Mouse (Mus musculus) heart, adult 2 months (tissue): ENCODE measurements around the gene Zfp78. TPM values are rescaled to one million over a fixed set of nuclear protein-coding genes. Genes with fewer than 3 reads are reported as not detected.
"Not testable (repeated sequence)": the region's sequence is repeated elsewhere in the genome, so short reads cannot be mapped to it uniquely, and the experiment has no call there.

Source experiments
- DNase-seq, 2 experiments: peaks; one replicate each; pipeline ENCODE4 v3.0.0; 2021
- H3K27ac ChIP-seq: fragments of 200-600 bp; 2 replicates; pipeline ENCODE4 v1.8.1; 2022
- H3K27me3 ChIP-seq: fragments of 200-500 bp; 2 replicates; pipeline ENCODE4 v1.6.1; 2012; ENCODE audit warnings: mild to moderate bottlenecking, low read length, inconsistent platforms, mixed read lengths; ENCODE audit not compliant: control insufficient read depth, insufficient read depth
- H3K36me3 ChIP-seq: fragments of 200-500 bp; 2 replicates; pipeline ENCODE4 v1.6.1; 2012; ENCODE audit warnings: low read length, inconsistent platforms; ENCODE audit not compliant: control insufficient read depth, insufficient read depth
- H3K4me1 ChIP-seq: fragments of 200-500 bp; 2 replicates; pipeline ENCODE4 v1.6.1; 2011; ENCODE audit warnings: low read length; ENCODE audit not compliant: control insufficient read depth, insufficient read depth
- H3K4me3 ChIP-seq: fragments of 200-600 bp; 2 replicates; pipeline ENCODE4 v1.8.1; 2022
- H3K79me2 ChIP-seq: fragments of 200-500 bp; replicated peaks from 2 replicates; pipeline ENCODE4 v1.6.1; 2012; ENCODE audit warnings: mild to moderate bottlenecking, inconsistent platforms, low read length, moderate library complexity, mixed read lengths; ENCODE audit not compliant: control insufficient read depth, insufficient read depth
- H3K9ac ChIP-seq: fragments of 200-500 bp; 2 replicates; pipeline ENCODE4 v1.6.1; 2012; ENCODE audit warnings: low read depth, mild to moderate bottlenecking, control low read depth, inconsistent platforms, low read length, mixed read lengths
- CTCF ChIP-seq: fragments of 200-600 bp; IDR thresholded peaks from 2 replicates; pipeline ENCODE4 v1.8.1; 2022; ENCODE audit warnings: antibody characterized with exemption, mild to moderate bottlenecking, moderate library complexity
- EP300 ChIP-seq: fragments of 200-500 bp; IDR thresholded peaks from 2 replicates; pipeline ENCODE4 v1.6.1; 2011; ENCODE audit warnings: low read depth, low read length, control low read depth; ENCODE audit not compliant: insufficient read depth
- POLR2A ChIP-seq: fragments of 200-500 bp; IDR thresholded peaks from 2 replicates; pipeline ENCODE4 v1.6.1; 2011; ENCODE audit warnings: mild to moderate bottlenecking, low read depth, low read length, control low read depth; ENCODE audit not compliant: insufficient read depth
- WGBS: fragments of 180-500 bp; shearing (Covaris S2); methylation state at CpG from one replicate; pipeline ENCODE4 v1.1.7; 2018; 5-methylcytosine and 5-hydroxymethylcytosine counted together
- intact Hi-C: fragments of 180-260 bp; cut with DNase I; formaldehyde crosslinking; loops from one replicate; pipeline ENCODE4 v1.15.1; 2025
- polyA plus RNA-seq: library from polyadenylated mRNA; depleted of rRNA; stranded (reverse); fragments of >200 nt; gene quantifications from 2 replicates; pipeline ENCODE4 v1.2.3, GENCODE M21; 2012
- total RNA-seq, 2 experiments: library from RNA; stranded (reverse); gene quantifications; 2 replicates each; pipeline ENCODE4 v1.2.3; 2021

The Zfp78 gene
- total and polyA plus RNA-seq, 3 experiments = 0.49 to 3.4 (median 1.6) TPM

DNA sequence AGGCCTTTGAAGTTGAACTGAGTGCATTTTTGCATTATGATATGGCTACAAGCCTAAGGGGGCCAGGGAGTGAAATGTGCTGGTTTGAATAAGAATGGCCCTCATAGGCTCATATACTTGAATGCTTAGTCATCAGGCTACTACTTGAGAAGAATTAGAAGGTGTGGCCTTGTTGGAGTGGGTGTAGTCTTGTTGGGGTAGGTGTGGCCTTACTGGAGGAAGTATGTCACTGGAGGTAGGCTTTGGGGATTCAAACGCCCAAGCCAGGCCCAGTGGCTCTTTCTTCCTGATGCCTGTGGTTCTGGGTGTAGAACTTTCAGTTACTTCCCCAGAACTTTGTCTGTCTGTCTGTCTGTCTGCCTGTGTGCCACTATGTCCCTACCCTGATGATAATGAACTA lies 1.7 kb downstream of the Zfp78 start:
- H3K4me3 ChIP-seq = no peak overlapping the region
- no peak overlapping the region for H3K9ac ChIP-seq
- TF ChIP-seq POLR2A (no peak), CTCF (no peak)
- H3K4me1 ChIP-seq = peaks cover 1% of the 10 kb centered on the region; the same call in 1 of the 2 replicates
- 52% methylated on average over 1 of the region's 1 CpGs for WGBS
- intact Hi-C loops = loop anchor here (5.0 kb wide), 5 partner anchors 48 to 933 kb away; partner anchors contain the start of genes Gm20715, Gm45844 and Zfp444
- DNase-seq = no peak
- H3K79me2 ChIP-seq = no peaks in the 10 kb centered on the region
- H3K27ac ChIP-seq = no peak overlapping the region
- no peaks in the 10 kb centered on the region for H3K36me3 ChIP-seq
- H3K27me3 ChIP-seq = no peaks in the 10 kb centered on the region

DNA sequence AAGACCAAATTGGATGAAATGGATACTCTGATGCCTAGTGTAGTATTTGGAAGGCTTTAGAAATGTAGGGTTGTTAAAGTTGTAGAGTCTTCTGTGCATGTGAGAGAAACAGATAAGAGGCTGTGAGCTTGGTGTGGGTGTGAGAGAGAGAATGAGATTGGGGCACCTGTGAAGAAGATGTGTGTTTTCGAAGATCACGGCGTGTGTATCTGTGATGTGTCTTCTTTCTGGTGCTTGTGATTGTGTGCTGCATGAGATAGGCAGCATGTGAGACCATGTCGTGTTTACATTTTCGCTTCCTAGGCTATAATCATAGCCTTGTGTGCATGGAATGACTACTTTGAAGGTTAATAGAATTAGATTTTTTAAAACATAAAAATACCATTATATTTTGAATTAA lies 4.1 kb downstream of the Zfp78 start:
- Histone ChIP-seq H3K27ac (no peak overlapping the region), H3K9ac (no peak overlapping the region), H3K4me1 (no peaks in the 10 kb centered on the region; the same call in 1 of the 2 replicates), H3K79me2 (no peaks in the 10 kb centered on the region), H3K4me3 (no peak overlapping the region), H3K36me3 (no peaks in the 10 kb centered on the region), H3K27me3 (no peaks in the 10 kb centered on the region)
- TF ChIP-seq CTCF = no peak
- TF ChIP-seq EP300 = no peak
- no peak for TF ChIP-seq POLR2A
- intact Hi-C loops = no loop called here
- 90% methylated on average over 5 of the region's 5 CpGs for WGBS
- DNase-seq = no peak

DNA sequence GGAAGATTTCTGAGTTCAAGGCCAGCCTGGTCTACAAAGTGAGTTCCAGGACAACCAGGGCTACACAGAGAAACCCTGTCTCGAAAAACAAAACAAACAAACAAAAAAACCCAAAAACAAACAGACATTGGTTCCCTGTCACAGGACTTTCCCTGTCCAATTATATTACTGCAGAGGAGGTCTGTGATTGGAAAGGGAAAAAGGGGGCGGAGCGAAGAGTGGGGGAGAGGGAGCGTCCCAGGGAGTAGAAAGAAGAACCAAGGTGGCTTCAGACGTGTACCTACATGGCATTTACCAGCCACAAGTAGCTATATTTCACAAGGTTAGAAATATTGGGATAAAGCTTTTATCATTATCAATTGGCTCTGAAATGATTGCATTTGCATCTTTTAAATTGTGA lies 5.1 kb downstream of the Zfp78 start:
- H3K27ac ChIP-seq, H3K4me3 ChIP-seq, DNase-seq, H3K4me1 ChIP-seq, H3K79me2 ChIP-seq, H3K27me3 ChIP-seq, H3K36me3 ChIP-seq, intact Hi-C loops, H3K9ac ChIP-seq: not testable (repeated sequence)
- WGBS = 90% methylated on average over 5 of the region's 5 CpGs

DNA sequence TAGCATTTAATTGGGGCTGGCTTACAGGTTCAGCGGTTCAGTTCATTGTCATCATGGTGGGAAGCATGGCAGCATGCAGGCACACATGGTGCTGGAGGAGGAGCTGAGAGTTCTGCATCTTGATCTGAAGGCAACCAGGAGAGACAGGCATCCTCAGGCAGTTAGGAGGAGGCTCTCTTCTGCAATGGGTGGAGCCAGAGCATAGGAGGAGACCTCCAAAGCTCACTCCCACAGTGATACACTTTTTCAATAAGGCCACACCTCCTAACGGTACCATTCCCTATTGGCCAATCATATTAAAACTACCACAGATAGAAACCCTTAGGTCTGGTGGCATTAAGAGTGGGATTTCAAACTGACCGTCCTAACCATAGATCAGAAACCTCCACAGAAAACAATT lies 6.4 kb downstream of the Zfp78 start:
- no peaks in the 10 kb centered on the region for H3K79me2 ChIP-seq
- H3K27me3 ChIP-seq = no peaks in the 10 kb centered on the region
- intact Hi-C loops = no loop called here
- H3K36me3 ChIP-seq = no peaks in the 10 kb centered on the region
- no peak overlapping the region for H3K4me3 ChIP-seq
- TF ChIP-seq POLR2A (no peak), CTCF (no peak), EP300 (no peak)
- no peaks in the 10 kb centered on the region for H3K4me1 ChIP-seq
- H3K9ac ChIP-seq = no peak overlapping the region
- no peak for DNase-seq
- WGBS = 87% methylated on average over 3 of the region's 3 CpGs
- no peak overlapping the region for H3K27ac ChIP-seq

DNA sequence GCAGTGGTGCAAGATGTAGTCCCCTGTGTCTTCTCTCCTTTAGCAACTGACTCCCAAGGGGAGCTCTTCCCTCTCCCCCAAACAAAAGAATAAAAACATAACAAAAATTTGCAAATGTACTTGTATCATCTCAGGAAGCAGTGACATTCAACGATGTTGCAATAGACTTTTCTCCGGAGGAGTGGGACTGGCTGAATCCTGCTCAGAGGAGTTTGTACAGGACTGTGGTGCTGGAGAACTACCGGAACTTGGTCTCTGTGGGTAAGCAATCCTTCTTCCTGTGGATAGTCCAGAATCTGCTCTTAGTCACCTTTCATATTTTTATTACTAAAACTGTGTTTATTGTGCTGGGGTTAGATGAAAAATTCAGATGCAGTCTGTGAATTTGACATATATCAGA lies 9.9 kb downstream of the Zfp78 start:
- no peaks in the 10 kb centered on the region for H3K36me3 ChIP-seq
- no peak for DNase-seq
- TF ChIP-seq CTCF (no peak), POLR2A (no peak), EP300 (no peak)
- intact Hi-C loops = no loop called here
- no peak overlapping the region for H3K4me3 ChIP-seq
- H3K4me1 ChIP-seq = no peaks in the 10 kb centered on the region
- no peak overlapping the region for H3K27ac ChIP-seq
- H3K79me2 ChIP-seq = no peaks in the 10 kb centered on the region
- 83% methylated on average over 3 of the region's 3 CpGs for WGBS
- no peaks in the 10 kb centered on the region for H3K27me3 ChIP-seq
- no peak overlapping the region for H3K9ac ChIP-seq

DNA sequence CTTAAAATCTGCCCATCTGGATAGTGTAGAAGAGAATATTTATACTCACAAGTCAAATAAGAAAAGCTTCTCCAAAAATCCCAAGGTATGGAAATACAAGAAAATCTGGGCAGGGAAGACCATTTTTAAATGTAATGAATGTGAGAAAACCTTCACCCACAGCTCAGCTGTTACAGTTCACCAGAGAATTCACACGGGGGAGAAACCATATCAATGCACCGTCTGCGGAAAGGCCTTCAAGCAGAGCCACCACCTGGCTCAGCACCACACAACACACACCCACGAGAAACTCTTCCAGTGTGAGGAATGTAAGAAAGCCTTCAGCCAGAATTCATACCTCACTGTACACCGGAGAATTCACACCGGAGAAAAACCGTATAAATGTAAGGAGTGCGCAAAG lies 15.4 kb downstream of the Zfp78 start:
- H3K36me3 ChIP-seq = no peaks in the 10 kb centered on the region
- WGBS = 80% methylated on average over 8 of the region's 8 CpGs
- DNase-seq = no peak
- no peak for TF ChIP-seq EP300
- H3K9ac ChIP-seq = no peak overlapping the region
- H3K4me1 ChIP-seq = no peaks in the 10 kb centered on the region
- no peak overlapping the region for H3K27ac ChIP-seq
- intact Hi-C loops = no loop called here
- H3K27me3 ChIP-seq = no peaks in the 10 kb centered on the region
- H3K79me2 ChIP-seq = no peaks in the 10 kb centered on the region
- H3K4me3 ChIP-seq = no peak overlapping the region

DNA sequence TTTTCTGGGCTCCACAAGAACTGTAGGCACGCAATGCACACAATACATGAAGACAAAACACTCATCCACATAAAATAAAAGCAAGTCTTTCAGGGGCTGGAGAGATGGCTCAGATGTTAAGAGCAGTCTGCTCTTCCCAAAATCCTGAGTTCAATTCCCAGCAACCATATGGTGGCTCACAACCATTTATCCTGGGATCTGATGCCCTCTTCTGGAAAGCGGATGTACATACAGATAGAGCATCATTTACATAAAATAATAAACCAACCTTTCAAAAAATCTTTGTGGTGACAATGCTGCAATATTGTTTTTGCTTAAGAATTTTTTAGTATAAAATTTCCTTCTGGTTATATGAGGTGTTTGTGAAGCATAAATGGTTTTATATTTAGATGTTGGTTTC lies 18.4 kb downstream of the Zfp78 start:
- Histone ChIP-seq H3K79me2 (no peaks in the 10 kb centered on the region), H3K27ac (no peak overlapping the region), H3K36me3 (no peaks in the 10 kb centered on the region), H3K4me3 (no peak overlapping the region), H3K4me1 (no peaks in the 10 kb centered on the region), H3K9ac (no peak overlapping the region), H3K27me3 (no peaks in the 10 kb centered on the region)
- DNase-seq = no peak
- WGBS = 79% methylated on average over 2 of the region's 2 CpGs
- TF ChIP-seq POLR2A (no peak), CTCF (peak; percentile 37), EP300 (no peak)
- intact Hi-C loops = loop anchor here (5.0 kb wide), 2 partner anchors 94 to 741 kb away; partner anchors contain the start of genes Zfp667 and Zfp954
